Mouse (Mus musculus) urinary bladder, postnatal 14 days (tissue): Measurements from ENCODE around the gene Polr3c.
"Not testable (repeated sequence)": the region's sequence is repeated elsewhere in the genome, so short reads cannot be mapped to it uniquely, and the experiment has no call there.

Experiments used
- DNase-seq: peaks from one replicate; pipeline ENCODE4 v3.0.0; 2021; ENCODE audit warnings: low spot score

The Polr3c gene

GRCm38 (mm10) chr3:96675690-96676089 lies 51.7 kb downstream of the Polr3c start:
- DNase-seq, result no peak

DNA sequence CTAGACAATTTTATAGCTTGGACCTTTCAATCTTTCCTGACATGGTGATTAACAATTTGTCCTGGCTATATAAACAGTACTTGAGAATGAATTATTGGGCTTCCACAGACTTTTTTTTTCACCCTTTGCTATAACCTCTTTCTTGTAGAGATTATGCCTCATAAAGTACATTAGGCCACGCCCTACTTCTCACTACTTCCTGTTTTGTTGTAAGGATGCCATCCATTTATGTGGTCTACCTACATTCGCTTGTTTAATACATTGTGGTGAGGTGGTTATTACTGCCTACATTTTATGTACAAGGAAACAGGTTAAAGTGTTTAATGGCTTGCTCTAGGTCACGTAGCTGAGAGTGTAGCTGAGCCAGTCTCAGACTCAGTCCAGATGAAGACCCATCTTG lies 52.3 kb downstream of the Polr3c start:
- DNase-seq, result no peak

DNA sequence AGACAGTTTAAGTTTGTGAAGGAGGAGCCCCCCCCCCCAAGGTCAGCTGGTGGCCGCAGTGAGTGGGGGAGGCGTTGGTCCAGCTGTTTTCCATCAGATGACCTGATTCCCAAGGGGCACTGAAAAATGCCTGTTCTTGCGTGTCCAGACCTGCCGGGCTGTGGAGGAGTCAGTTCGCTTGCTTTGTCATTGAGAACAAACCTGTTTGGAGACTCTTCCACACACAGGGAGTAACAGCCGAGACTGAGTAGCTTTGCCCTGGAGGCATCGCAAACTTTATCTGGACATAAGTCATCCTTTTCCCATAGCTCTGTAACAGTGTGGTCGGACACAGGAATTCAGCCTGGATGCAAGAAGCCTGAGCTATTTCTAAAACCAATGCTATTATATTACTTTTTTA lies 53.0 kb downstream of the Polr3c start:
- peak; percentile 67 for DNase-seq

DNA sequence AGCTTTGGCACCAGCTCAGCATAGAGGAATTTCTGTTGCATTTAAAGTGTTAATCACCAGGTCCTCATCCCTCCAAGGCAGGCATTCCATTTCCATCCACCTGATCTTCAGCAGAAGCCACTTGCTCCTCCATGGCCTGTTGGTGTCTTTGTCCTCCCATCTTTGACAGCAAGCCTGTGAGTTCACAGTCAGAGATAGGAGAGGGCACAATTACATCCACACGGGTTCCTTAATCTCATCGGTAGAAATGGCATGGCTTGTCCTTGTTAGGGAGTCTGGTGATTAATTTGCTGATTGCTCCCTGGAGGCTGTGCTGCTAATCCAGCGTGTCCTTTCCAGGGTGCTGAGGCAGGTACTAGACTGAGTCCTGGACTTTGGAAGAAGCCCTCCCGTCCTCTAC lies 53.9 kb downstream of the Polr3c start:
- no peak for DNase-seq

GRCm38 (mm10) chr3:96671519-96671918 lies 55.9 kb downstream of the Polr3c start:
- no peak for DNase-seq

- DNase-seq, result peak; percentile 88
Observed at GRCm38 (mm10) chr3:96669727-96670468, 57.5 kb downstream of the Polr3c start, which contains the start of gene Ankrd35. Gene Ankrd35, plus strand, starts transcription at chr3:96670131.

- DNase-seq, result no peak
Observed at GRCm38 (mm10) chr3:96668424-96669067, 58.9 kb downstream of the Polr3c start.

GRCm38 (mm10) chr3:96667316-96667715 lies 60.1 kb downstream of the Polr3c start:
- peak; percentile 56 for DNase-seq

GRCm38 (mm10) chr3:96666916-96667315 lies 60.5 kb downstream of the Polr3c start:
- DNase-seq, result no peak

- DNase-seq, result not testable (repeated sequence)
Observed at GRCm38 (mm10) chr3:96665732-96666363, 61.6 kb downstream of the Polr3c start.

DNA sequence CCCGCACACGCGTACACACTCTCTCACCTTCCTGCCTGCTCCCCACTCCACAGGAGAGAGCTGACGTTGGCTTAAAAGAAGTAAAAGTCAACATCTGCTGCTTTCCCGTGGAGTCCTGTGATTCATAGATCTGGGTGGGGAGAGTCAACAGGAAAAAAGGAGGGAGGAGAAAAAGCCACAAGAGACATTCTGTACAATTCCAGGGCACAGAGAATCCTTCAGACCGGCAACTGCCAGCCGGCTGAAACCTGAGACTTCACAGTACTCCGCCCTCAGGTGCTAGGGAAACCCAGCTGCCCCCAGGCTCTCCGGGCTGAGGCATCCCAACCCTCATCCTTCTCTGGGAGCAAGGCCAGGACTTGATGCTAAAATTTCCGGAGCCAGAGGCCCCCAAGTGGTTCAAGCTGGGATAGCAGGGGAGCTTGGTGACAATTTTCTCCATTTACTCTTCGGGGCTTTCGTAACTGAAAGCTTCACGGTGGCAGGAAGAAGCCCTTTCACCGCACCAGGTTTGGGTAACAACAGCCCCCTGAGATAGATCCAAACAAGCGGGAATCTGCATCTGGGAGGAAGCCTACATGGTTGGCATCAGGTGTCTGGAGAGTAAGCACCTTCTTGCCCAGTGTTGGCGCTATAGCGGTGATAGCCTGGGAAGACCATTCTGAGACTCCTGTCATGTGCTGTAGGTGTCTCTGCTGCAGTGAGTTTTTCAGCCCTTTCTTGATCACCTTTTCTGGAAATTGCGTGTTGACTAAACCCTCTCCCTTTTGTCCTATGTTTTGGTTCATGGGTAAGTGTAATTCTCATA lies 63.8 kb downstream of the Polr3c start:
- peak; percentile 88 for DNase-seq

GRCm38 (mm10) chr3:96662731-96663316 lies 64.6 kb downstream of the Polr3c start:
- DNase-seq, result no peak
